Mouse (Mus musculus): ENCODE data around the gene Arid1b.

GRCm38 (mm10) chr17:5179004-5179403, 184.9 kb downstream of the Arid1b start:
- TF ChIP-seq CTCF (IDR thresholded peaks at IDR 0.05; ENCODE audit: extremely low read depth, insufficient read length, insufficient replicate concordance, low read depth, low read length): no peak
- no peak for TF ChIP-seq POLR2A (IDR thresholded peaks at IDR 0.05; ENCODE audit: low read depth, low read length)

Data from small intestine, adult 2 months (tissue).